26 mouse cellular contexts compared by ENCODE assay signal in the genomic region with DNA sequence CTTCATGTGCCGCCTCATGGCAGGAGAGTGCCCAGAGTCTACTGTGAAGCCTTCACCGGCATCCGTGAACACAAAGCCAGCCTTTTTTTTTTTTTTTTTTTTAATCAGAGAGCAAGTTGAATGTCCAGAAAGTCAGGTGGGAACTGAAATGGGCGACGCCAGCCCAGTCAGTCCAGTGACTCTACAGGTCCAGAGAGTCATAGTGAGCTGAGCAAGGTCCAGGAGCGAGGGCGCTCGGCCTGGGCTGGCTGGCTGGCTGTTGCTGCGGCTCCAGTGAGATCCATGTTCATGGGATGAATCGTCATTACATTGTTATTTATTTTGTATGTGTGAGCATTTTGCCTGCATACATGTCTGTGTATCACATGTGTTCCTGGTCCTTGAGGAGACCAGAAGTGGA. TPM values are rescaled to one million over a fixed set of nuclear protein-coding genes. Genes with fewer than 3 reads are reported as not detected.
DNase-seq lines count a peak whose midpoint lies in the region; ATAC-seq and TF ChIP-seq lines count a peak whose summit lies in the region.
"Had no signal": no experiment of that assay in that cellular context is flagged by ENCODE, and none has a peak within 500 bp of the region (broad histone marks: within the 10 kb centered on the region; RNA-seq: fewer than 3 reads in every experiment).

No protein-coding gene starts in this region.

- ATAC-seq in intestine, embryonic 16.5 days = no peak
- no peak for ATAC-seq in intestine, embryonic 15.5 days
- no peak for ATAC-seq in kidney, postnatal 0 days (replicated peaks; ENCODE audit: low FRiP score, low read depth)
- no peak for ATAC-seq in kidney, embryonic 14.5 days (ENCODE audit: low FRiP score, low TSS enrichment)
- ATAC-seq: forebrain, embryonic 13.5 days; forebrain, embryonic 16.5 days; Patski had no signal

- H3K36me3 ChIP-seq in intestine, embryonic 16.5 days (ENCODE audit: control insufficient read depth, insufficient read depth, low read length) = no peaks in the 10 kb centered on the region
- H3K36me3 ChIP-seq in intestine, embryonic 15.5 days = no peaks in the 10 kb centered on the region
- no peaks in the 10 kb centered on the region for H3K36me3 ChIP-seq in kidney, postnatal 0 days (ENCODE audit: insufficient read depth, low read length)
- H3K36me3 ChIP-seq in kidney, embryonic 14.5 days (ENCODE audit: control insufficient read depth, insufficient read depth, low read length) = no peaks in the 10 kb centered on the region
- no peaks in the 10 kb centered on the region for H3K36me3 ChIP-seq in small intestine, adult 2 months (ENCODE audit: control insufficient read depth, insufficient read depth, low read length)
- H3K36me3 ChIP-seq: forebrain, embryonic 10.5 days; G1E; heart, embryonic 12.5 days; heart, embryonic 15.5 days; hindbrain, embryonic 10.5 days had no signal

- 91% methylated on average over 10 of the region's 10 CpGs for WGBS in intestine, embryonic 16.5 days
- WGBS in intestine, embryonic 15.5 days = 89% methylated on average over 10 of the region's 10 CpGs
- 84% methylated on average over 10 of the region's 10 CpGs for WGBS in kidney, postnatal 0 days
- WGBS in kidney, embryonic 14.5 days = 90% methylated on average over 10 of the region's 10 CpGs
- WGBS in small intestine, adult 2 months = 69% methylated on average over 10 of the region's 10 CpGs

- no peak for TF ChIP-seq CTCF in kidney, postnatal 0 days (IDR thresholded peaks at IDR 0.05; ENCODE audit: low read depth)
- no peak for TF ChIP-seq CTCF in small intestine, adult 2 months (IDR thresholded peaks at IDR 0.05; ENCODE audit: extremely low read depth, insufficient read length, insufficient replicate concordance, low read depth, low read length)

- TF ChIP-seq POLR2A in small intestine, adult 2 months (IDR thresholded peaks at IDR 0.05; ENCODE audit: low read depth, low read length) = no peak

- H3K27ac ChIP-seq in intestine, embryonic 16.5 days (ENCODE audit: low read length) = 0 out of 2 replicates have a peak overlapping the region, but pooled peaks have one; percentile 92
- no peak overlapping the region for H3K27ac ChIP-seq in intestine, embryonic 15.5 days
- 0 out of 2 replicates have a peak overlapping the region, but pooled peaks have one; percentile 95 for H3K27ac ChIP-seq in kidney, postnatal 0 days
- no peak overlapping the region for H3K27ac ChIP-seq in kidney, embryonic 14.5 days (ENCODE audit: low read depth, low read length)
- H3K27ac ChIP-seq in small intestine, adult 2 months (ENCODE audit: insufficient read depth, low read depth, low read length) = peak overlapping the region; percentile 96
- H3K27ac ChIP-seq: forebrain, embryonic 10.5 days; forebrain, embryonic 13.5 days; heart, embryonic 15.5 days; hindbrain, embryonic 10.5 days; hindbrain, embryonic 14.5 days had no signal

- H3K4me2 ChIP-seq in intestine, embryonic 16.5 days (ENCODE audit: low read depth, low read length) = no peak overlapping the region
- no peak overlapping the region for H3K4me2 ChIP-seq in intestine, embryonic 15.5 days (replicated peaks)
- no peak overlapping the region for H3K4me2 ChIP-seq in kidney, postnatal 0 days (ENCODE audit: low read length)
- H3K4me2 ChIP-seq in kidney, embryonic 14.5 days (replicated peaks; ENCODE audit: low read depth, low read length) = no peak overlapping the region
- H3K4me2 ChIP-seq: forebrain, embryonic 13.5 days; heart, embryonic 12.5 days; heart, embryonic 15.5 days; hindbrain, embryonic 14.5 days had no signal

- H3K4me3 ChIP-seq in intestine, embryonic 16.5 days (ENCODE audit: low read length) = no peak overlapping the region
- no peak overlapping the region for H3K4me3 ChIP-seq in intestine, embryonic 15.5 days (replicated peaks)
- no peak overlapping the region for H3K4me3 ChIP-seq in kidney, postnatal 0 days (replicated peaks; ENCODE audit: low read depth, low read length)
- H3K4me3 ChIP-seq in kidney, embryonic 14.5 days (ENCODE audit: low read length) = no peak overlapping the region
- H3K4me3 ChIP-seq in small intestine, adult 2 months (ENCODE audit: low read depth, low read length) = 0 out of 2 replicates have a peak overlapping the region, but pooled peaks have one; percentile 4
- H3K4me3 ChIP-seq: forebrain, embryonic 10.5 days; forebrain, embryonic 13.5 days; heart, embryonic 12.5 days; heart, embryonic 15.5 days; hindbrain, embryonic 10.5 days had no signal

- H3K4me1 ChIP-seq in intestine, embryonic 16.5 days (ENCODE audit: control insufficient read depth, insufficient read depth, low read length) = peaks cover 23% of the 10 kb centered on the region
- H3K4me1 ChIP-seq in intestine, embryonic 15.5 days (replicated peaks) = peaks cover 30% of the 10 kb centered on the region
- H3K4me1 ChIP-seq in kidney, postnatal 0 days (replicated peaks; ENCODE audit: insufficient read depth, low read length) = peaks cover 14% of the 10 kb centered on the region
- peaks cover 32% of the 10 kb centered on the region for H3K4me1 ChIP-seq in kidney, embryonic 14.5 days (ENCODE audit: control insufficient read depth, insufficient read depth, low read length)
- H3K4me1 ChIP-seq in small intestine, adult 2 months (ENCODE audit: control insufficient read depth, insufficient read depth, insufficient read length, low read length) = peaks cover 22% of the 10 kb centered on the region

- DNase-seq in kidney, postnatal 0 days (ENCODE audit: low spot score) = no peak
- no peak for DNase-seq in kidney, postnatal 10 days
- peak; percentile 51 to 68 for DNase-seq in kidney, postnatal 36 days
- DNase-seq: adrenal gland, postnatal 10 days; adrenal gland, postnatal 36 days; B cell, adult 2 months; cerebellum, adult 18-20 months; cerebellum, adult 9-10 months; cerebellum, postnatal 14 days; gastrocnemius, postnatal 25 days; heart, adult 18-20 months; heart, postnatal 10 days; heart, postnatal 36 days had no signal

- H3K27me3 ChIP-seq in intestine, embryonic 16.5 days (replicated peaks; ENCODE audit: control insufficient read depth, insufficient read depth, low read length) = peaks cover 4% of the 10 kb centered on the region; the same call in 1 of the 2 replicates
- H3K27me3 ChIP-seq in intestine, embryonic 15.5 days (replicated peaks) = peaks cover 39% of the 10 kb centered on the region
- peaks cover 4% of the 10 kb centered on the region; the same call in 1 of the 2 replicates for H3K27me3 ChIP-seq in kidney, postnatal 0 days (ENCODE audit: insufficient read depth, low read length)
- peaks cover 59% of the 10 kb centered on the region for H3K27me3 ChIP-seq in kidney, embryonic 14.5 days (ENCODE audit: control insufficient read depth, insufficient read depth, low read length)
- H3K27me3 ChIP-seq in small intestine, adult 2 months (ENCODE audit: control insufficient read depth, insufficient read depth, low read length) = no peaks in the 10 kb centered on the region

- H3K9ac ChIP-seq in intestine, embryonic 16.5 days (ENCODE audit: low read depth, low read length) = no peak overlapping the region
- no peak overlapping the region for H3K9ac ChIP-seq in intestine, embryonic 15.5 days
- no peak overlapping the region for H3K9ac ChIP-seq in kidney, postnatal 0 days (ENCODE audit: low read depth, low read length)
- H3K9ac ChIP-seq in kidney, embryonic 14.5 days (ENCODE audit: low read depth, low read length) = no peak overlapping the region
- H3K9ac ChIP-seq: forebrain, embryonic 13.5 days; heart, embryonic 12.5 days; heart, embryonic 15.5 days; hindbrain, embryonic 14.5 days had no signal

- no peaks in the 10 kb centered on the region for H3K9me3 ChIP-seq in intestine, embryonic 16.5 days (ENCODE audit: control insufficient read depth, low read length)
- H3K9me3 ChIP-seq in intestine, embryonic 15.5 days = no peaks in the 10 kb centered on the region
- no peaks in the 10 kb centered on the region for H3K9me3 ChIP-seq in kidney, postnatal 0 days (replicated peaks; ENCODE audit: low read length)
- H3K9me3 ChIP-seq in kidney, embryonic 14.5 days (ENCODE audit: control insufficient read depth, low read length) = no peaks in the 10 kb centered on the region
- H3K9me3 ChIP-seq: forebrain, embryonic 10.5 days; forebrain, embryonic 13.5 days; heart, embryonic 12.5 days; heart, embryonic 15.5 days; hindbrain, embryonic 10.5 days had no signal

RNA-seq across cellular contexts. Expression of gene Ovol1, which starts 2.3 kb away (rescaled TPM):
- 24.4 and 25.6 TPM in 2 replicates for polyA plus RNA-seq in intestine, embryonic 16.5 days (2015; fragmentation: Nextera tagmentation; extraction: Ambion mirVana)
- polyA plus RNA-seq in intestine, embryonic 15.5 days (2015; fragmentation: Nextera tagmentation; extraction: Ambion mirVana) = 19.3 TPM in 2 replicates
- polyA plus RNA-seq in kidney, postnatal 0 days (2015; fragmentation: Nextera tagmentation; extraction: Ambion mirVana) = 12.3 and 13.7 TPM in 2 replicates
- polyA plus RNA-seq in kidney, embryonic 14.5 days (2014; fragmentation: Nextera tagmentation; extraction: Ambion mirVana) = 11.1 and 11.8 TPM in 2 replicates
- polyA plus RNA-seq in small intestine, adult 2 months (2012; rRNA removed) = 28.5 and 55.3 TPM in 2 replicates
- polyA plus RNA-seq: G1E; heart, embryonic 12.5 days had no signal

RNA-seq across cellular contexts. Expression of gene Ap5b1, which starts 5.0 kb away (rescaled TPM):
- 10.3 and 10.8 TPM in 2 replicates for polyA plus RNA-seq in intestine, embryonic 16.5 days (2015; fragmentation: Nextera tagmentation; extraction: Ambion mirVana)
- 7.9 and 9.9 TPM in 2 replicates for polyA plus RNA-seq in intestine, embryonic 15.5 days (2015; fragmentation: Nextera tagmentation; extraction: Ambion mirVana)
- polyA plus RNA-seq in kidney, postnatal 0 days (2015; fragmentation: Nextera tagmentation; extraction: Ambion mirVana) = 7.1 and 7.2 TPM in 2 replicates
- polyA plus RNA-seq in kidney, embryonic 14.5 days (2014; fragmentation: Nextera tagmentation; extraction: Ambion mirVana) = 7.6 and 9.2 TPM in 2 replicates
- 20.2 and 37.1 TPM in 2 replicates for polyA plus RNA-seq in small intestine, adult 2 months (2012; rRNA removed)

RNA-seq across cellular contexts. Expression of gene Rnaseh2c, which starts 38.9 kb away (rescaled TPM):
- polyA plus RNA-seq in intestine, embryonic 16.5 days (2015; fragmentation: Nextera tagmentation; extraction: Ambion mirVana) = 111 and 131 TPM in 2 replicates
- 128 and 149 TPM in 2 replicates for polyA plus RNA-seq in intestine, embryonic 15.5 days (2015; fragmentation: Nextera tagmentation; extraction: Ambion mirVana)
- 107 and 128 TPM in 2 replicates for polyA plus RNA-seq in kidney, postnatal 0 days (2015; fragmentation: Nextera tagmentation; extraction: Ambion mirVana)
- 159 and 182 TPM in 2 replicates for polyA plus RNA-seq in kidney, embryonic 14.5 days (2014; fragmentation: Nextera tagmentation; extraction: Ambion mirVana)
- 47.0 and 68.0 TPM in 2 replicates for polyA plus RNA-seq in small intestine, adult 2 months (2012; rRNA removed)

RNA-seq across cellular contexts. Expression of gene Kat5, which starts 47.3 kb away (rescaled TPM):
- polyA plus RNA-seq in intestine, embryonic 16.5 days (2015; fragmentation: Nextera tagmentation; extraction: Ambion mirVana) = 40.2 and 40.9 TPM in 2 replicates
- 44.1 and 47.3 TPM in 2 replicates for polyA plus RNA-seq in intestine, embryonic 15.5 days (2015; fragmentation: Nextera tagmentation; extraction: Ambion mirVana)
- polyA plus RNA-seq in kidney, postnatal 0 days (2015; fragmentation: Nextera tagmentation; extraction: Ambion mirVana) = 54.0 and 56.5 TPM in 2 replicates
- polyA plus RNA-seq in kidney, embryonic 14.5 days (2014; fragmentation: Nextera tagmentation; extraction: Ambion mirVana) = 31.5 and 36.0 TPM in 2 replicates
- 19.0 and 40.4 TPM in 2 replicates for polyA plus RNA-seq in small intestine, adult 2 months (2012; rRNA removed)

RNA-seq across cellular contexts. Expression of gene Snx32, which starts 52.4 kb away (rescaled TPM):
- polyA plus RNA-seq in intestine, embryonic 16.5 days (2015; fragmentation: Nextera tagmentation; extraction: Ambion mirVana) = 6.9 and 7.4 TPM in 2 replicates
- polyA plus RNA-seq in intestine, embryonic 15.5 days (2015; fragmentation: Nextera tagmentation; extraction: Ambion mirVana) = 7.2 and 8.0 TPM in 2 replicates
- polyA plus RNA-seq in kidney, postnatal 0 days (2015; fragmentation: Nextera tagmentation; extraction: Ambion mirVana) = 7.6 and 8.0 TPM in 2 replicates
- 5.7 and 6.5 TPM in 2 replicates for polyA plus RNA-seq in kidney, embryonic 14.5 days (2014; fragmentation: Nextera tagmentation; extraction: Ambion mirVana)
- polyA plus RNA-seq in small intestine, adult 2 months (2012; rRNA removed) = 1.7 and 3.2 TPM in 2 replicates

Comparison
In these comparisons a context has a peak if more than half of its experiments do, and no peak if none do; other contexts are left out.
1. H3K27ac ChIP-seq: peak in intestine, embryonic 16.5 days (single experiment), kidney, postnatal 0 days (single experiment) and small intestine, adult 2 months (single experiment); none in intestine, embryonic 15.5 days (single experiment) and kidney, embryonic 14.5 days (single experiment).
2. DNase-seq: peak in kidney, postnatal 36 days (2 of 2); none in kidney, postnatal 0 days (single experiment) and kidney, postnatal 10 days (single experiment).